22 mouse cellular contexts compared by ENCODE assay signal in genomic region chr12:70635997-70636396, GRCm38 (mm10).
DNase-seq lines count a peak whose midpoint lies in the region; ATAC-seq lines count a peak whose summit lies in the region.
"Had no signal": no experiment of that assay in that cellular context is flagged by ENCODE, and none has a peak within 500 bp of the region (broad histone marks: within the 10 kb centered on the region; RNA-seq: fewer than 3 reads in every experiment).

No protein-coding gene starts in this region.

- no peaks in the 10 kb centered on the region for H3K9me3 ChIP-seq in intestine, embryonic 14.5 days (ENCODE audit: control insufficient read depth, low read length)
- H3K9me3 ChIP-seq in intestine, embryonic 16.5 days (ENCODE audit: control insufficient read depth, low read length): no peaks in the 10 kb centered on the region
- no peaks in the 10 kb centered on the region for H3K9me3 ChIP-seq in limb, embryonic 13.5 days
- no peaks in the 10 kb centered on the region for H3K9me3 ChIP-seq in limb, embryonic 10.5 days (replicated peaks)
- H3K9me3 ChIP-seq: G1E had no signal

- DNase-seq in heart, adult 11 months: peak; percentile 53
- DNase-seq in heart, postnatal 4 days: no peak
- DNase-seq in intestine, embryonic 14.5 days (ENCODE audit: low spot score): peak; percentile 33
- no peak for DNase-seq in limb, embryonic 10.5 days (ENCODE audit: low spot score)
- DNase-seq in testis, postnatal 10 days (ENCODE audit: low spot score): peak; percentile 19
- no peak for DNase-seq in testis, postnatal 14 days (ENCODE audit: low spot score)
- DNase-seq: adrenal gland, adult 2 months; adrenal gland, adult 8-10 months; adrenal gland, postnatal 10 days; adrenal gland, postnatal 14 days; adrenal gland, postnatal 25 days; adrenal gland, postnatal 36 days; B cell, adult 2 months; cerebellum, adult 11 months; cerebellum, adult 11-12 months had no signal

- WGBS in intestine, embryonic 14.5 days: 91% methylated on average over 7 of the region's 7 CpGs
- 90% methylated on average over 7 of the region's 7 CpGs for WGBS in intestine, embryonic 16.5 days
- WGBS in limb, embryonic 13.5 days: 64% methylated on average over 7 of the region's 7 CpGs
- WGBS in limb, embryonic 10.5 days: 93% methylated on average over 7 of the region's 7 CpGs

- H3K4me3 ChIP-seq in intestine, embryonic 14.5 days (ENCODE audit: low read depth, low read length): no peak overlapping the region
- H3K4me3 ChIP-seq in intestine, embryonic 16.5 days (ENCODE audit: low read length): no peak overlapping the region
- no peak overlapping the region for H3K4me3 ChIP-seq in limb, embryonic 13.5 days
- no peak overlapping the region for H3K4me3 ChIP-seq in limb, embryonic 10.5 days

- no peak overlapping the region for H3K9ac ChIP-seq in intestine, embryonic 14.5 days (ENCODE audit: low read length)
- H3K9ac ChIP-seq in intestine, embryonic 16.5 days (ENCODE audit: low read depth, low read length): no peak overlapping the region
- no peak overlapping the region for H3K9ac ChIP-seq in limb, embryonic 13.5 days

- no peaks in the 10 kb centered on the region for H3K27me3 ChIP-seq in intestine, embryonic 14.5 days (replicated peaks; ENCODE audit: control insufficient read depth, insufficient read depth, low read length)
- no peaks in the 10 kb centered on the region for H3K27me3 ChIP-seq in intestine, embryonic 16.5 days (replicated peaks; ENCODE audit: control insufficient read depth, insufficient read depth, low read length)
- H3K27me3 ChIP-seq in limb, embryonic 13.5 days: peaks cover 9% of the 10 kb centered on the region
- H3K27me3 ChIP-seq in limb, embryonic 10.5 days (ENCODE audit: low read depth, poor library complexity, severe bottlenecking): 0 out of 2 replicates have a peak, but pooled peaks cover 3% of the 10 kb centered on the region
- H3K27me3 ChIP-seq: CH12.LX, Patski had no signal

- no peak for ATAC-seq in intestine, embryonic 14.5 days (replicated peaks; ENCODE audit: low FRiP score, low TSS enrichment, low read depth)
- no peak for ATAC-seq in intestine, embryonic 16.5 days
- ATAC-seq in limb, embryonic 13.5 days (ENCODE audit: low FRiP score, low read depth): peak; percentile 54; the same call in 1 of the 2 replicates
- ATAC-seq: activated CD4-positive, CD25-positive, alpha-beta regulatory T cell, adult 4 months; CD4-positive, CD25-positive, alpha-beta regulatory T cell, adult 4 months; Patski had no signal

- no peaks in the 10 kb centered on the region; the same call in 1 of the 2 replicates for H3K4me1 ChIP-seq in intestine, embryonic 14.5 days (replicated peaks; ENCODE audit: control insufficient read depth, insufficient read depth, low read length)
- H3K4me1 ChIP-seq in intestine, embryonic 16.5 days (ENCODE audit: control insufficient read depth, insufficient read depth, low read length): no peaks in the 10 kb centered on the region
- H3K4me1 ChIP-seq in limb, embryonic 13.5 days: peaks cover 22% of the 10 kb centered on the region
- H3K4me1 ChIP-seq in limb, embryonic 10.5 days: peaks cover 8% of the 10 kb centered on the region; the same call in 1 of the 2 replicates

- no peaks in the 10 kb centered on the region for H3K36me3 ChIP-seq in intestine, embryonic 14.5 days (ENCODE audit: control insufficient read depth, insufficient read depth, low read length)
- H3K36me3 ChIP-seq in intestine, embryonic 16.5 days (ENCODE audit: control insufficient read depth, insufficient read depth, low read length): no peaks in the 10 kb centered on the region
- no peaks in the 10 kb centered on the region for H3K36me3 ChIP-seq in limb, embryonic 13.5 days
- no peaks in the 10 kb centered on the region for H3K36me3 ChIP-seq in limb, embryonic 10.5 days
- H3K36me3 ChIP-seq: G1E had no signal

- H3K27ac ChIP-seq in intestine, embryonic 14.5 days (ENCODE audit: low read depth): no peak overlapping the region
- no peak overlapping the region for H3K27ac ChIP-seq in intestine, embryonic 16.5 days (ENCODE audit: low read length)
- H3K27ac ChIP-seq in limb, embryonic 13.5 days: no peak overlapping the region
- no peak overlapping the region for H3K27ac ChIP-seq in limb, embryonic 10.5 days

- no peak overlapping the region for H3K4me2 ChIP-seq in intestine, embryonic 14.5 days (ENCODE audit: low read length)
- no peak overlapping the region for H3K4me2 ChIP-seq in intestine, embryonic 16.5 days (ENCODE audit: low read depth, low read length)
- H3K4me2 ChIP-seq in limb, embryonic 13.5 days (replicated peaks): no peak overlapping the region

Comparison
In these comparisons a context has a peak if more than half of its experiments do, and no peak if none do; other contexts are left out.
1. DNase-seq: peak in heart, adult 11 months (single experiment), intestine, embryonic 14.5 days (single experiment) and testis, postnatal 10 days (single experiment); none in heart, postnatal 4 days (single experiment), limb, embryonic 10.5 days (single experiment) and testis, postnatal 14 days (single experiment).